Mouse (Mus musculus): ENCODE measurements around the gene Mamstr. TPM values are rescaled to one million over a fixed set of nuclear protein-coding genes. Genes with fewer than 3 reads are reported as not detected.

Gene Mamstr
- polyA plus RNA-seq (2015; fragmentation: Illumina TruSeq; extraction: RNeasy Lipid Tissue Mini Kit (QIAGEN cat#74804); ENCODE audit: low read depth, low replicate concordance) = 4.0 TPM

DNA sequence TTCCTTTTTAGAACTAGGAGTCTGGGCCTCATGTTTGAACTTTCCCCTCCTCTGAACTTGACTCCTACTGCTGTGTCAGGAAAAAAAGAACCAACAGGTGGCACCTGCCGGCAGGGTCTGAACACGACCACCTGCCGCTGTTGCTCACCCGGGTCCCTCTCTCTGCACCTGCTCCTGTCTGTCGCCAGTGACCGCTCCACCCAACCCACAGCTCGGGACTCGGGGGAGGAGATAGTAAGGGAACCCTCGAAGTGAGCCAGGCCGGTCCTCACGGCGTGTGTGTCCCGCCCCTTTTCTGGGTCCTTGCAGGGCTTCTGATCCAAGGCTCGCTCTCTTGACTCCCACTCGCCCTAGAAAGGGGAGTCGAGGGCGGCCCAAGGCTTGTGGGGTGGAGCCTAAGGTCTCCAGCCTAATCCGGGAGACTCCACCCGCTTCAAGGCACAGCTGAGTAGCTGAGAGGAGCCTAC is at the start of gene Mamstr:
Gene Mamstr, plus strand, starts transcription at position 417 of the 467 bp plus-strand sequence.

DNA sequence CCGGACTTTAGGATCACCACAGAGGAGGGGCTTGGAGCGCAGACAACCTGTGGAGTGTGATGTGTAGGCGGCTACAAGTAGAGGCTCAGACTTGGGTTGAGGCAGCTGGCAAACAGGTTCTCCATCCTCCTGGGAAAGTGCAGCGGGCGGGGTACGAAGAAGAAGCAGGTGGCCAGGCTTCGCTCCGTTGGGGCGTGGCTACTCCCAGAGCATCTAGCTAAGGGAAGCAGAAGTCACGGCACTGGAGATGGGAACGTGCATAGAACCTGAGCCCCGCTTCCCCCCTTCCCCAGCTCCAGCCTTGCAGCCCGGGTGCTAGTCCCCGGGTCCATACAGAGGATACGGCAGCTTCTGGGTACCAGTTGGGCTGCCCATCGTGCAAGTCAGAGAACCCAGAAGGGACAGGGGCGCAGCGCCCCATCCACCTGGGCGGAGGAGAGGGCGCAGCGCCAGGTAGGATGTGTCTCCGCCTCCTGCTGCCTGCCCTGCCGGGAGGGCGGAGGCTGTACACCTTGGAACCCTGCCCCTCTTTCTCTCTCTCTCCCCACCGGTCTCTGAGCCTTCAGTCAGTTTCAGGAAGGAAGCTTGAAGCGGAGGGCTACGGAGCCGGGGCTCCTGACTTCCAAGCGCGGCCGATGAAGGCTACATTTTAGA is 22.6 kb upstream of the Mamstr start, which contains the start of gene Fut1:
Gene Fut1, plus strand, starts transcription at position 248 of the 654 bp plus-strand sequence.

DNA sequence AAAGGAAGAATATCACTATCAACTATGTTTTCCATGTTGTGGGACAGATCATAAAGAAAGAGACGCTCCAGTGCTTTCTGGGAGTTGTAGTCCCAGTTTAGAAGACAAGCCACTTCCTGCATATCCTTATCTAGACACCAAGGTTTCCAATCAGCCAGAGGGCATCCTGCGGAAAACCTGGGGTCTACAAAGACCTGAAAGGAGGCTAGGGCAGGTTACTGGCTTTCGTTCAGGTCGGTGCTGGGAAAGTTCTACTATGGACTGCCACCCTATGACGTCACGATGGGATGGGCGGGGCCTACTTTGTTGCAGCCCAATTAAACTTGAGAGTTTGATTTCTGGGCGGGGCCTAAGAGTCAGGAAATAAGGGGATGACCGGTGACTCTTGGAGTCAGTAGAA is 18.3 kb upstream of the Mamstr start, which contains the start of gene Izumo1:
Gene Izumo1, plus strand, starts transcription at position 369 of the 400 bp plus-strand sequence.

DNA sequence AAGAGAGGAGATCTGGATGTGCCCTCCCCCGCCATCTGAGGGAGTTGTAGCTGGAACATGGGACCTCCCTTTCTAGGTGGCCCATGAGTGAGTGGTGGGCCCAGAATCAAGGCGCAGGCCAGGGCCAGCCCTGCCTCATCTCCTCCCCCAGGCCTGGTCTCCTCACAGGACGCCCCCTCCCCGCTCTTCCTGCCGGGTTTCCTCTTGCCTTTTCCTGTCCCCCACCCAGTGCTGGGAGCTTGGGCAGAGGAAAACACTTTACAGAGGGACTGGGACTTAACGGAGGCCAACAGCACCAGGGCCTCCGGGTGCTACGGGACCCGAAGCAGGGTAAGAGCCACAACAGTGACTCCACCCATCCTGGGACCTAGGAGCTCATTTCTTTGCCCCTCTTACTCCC is 12.5 kb upstream of the Mamstr start, which contains the start of gene Rasip1:
Gene Rasip1, plus strand, starts transcription at position 228 of the 400 bp plus-strand sequence.

DNA sequence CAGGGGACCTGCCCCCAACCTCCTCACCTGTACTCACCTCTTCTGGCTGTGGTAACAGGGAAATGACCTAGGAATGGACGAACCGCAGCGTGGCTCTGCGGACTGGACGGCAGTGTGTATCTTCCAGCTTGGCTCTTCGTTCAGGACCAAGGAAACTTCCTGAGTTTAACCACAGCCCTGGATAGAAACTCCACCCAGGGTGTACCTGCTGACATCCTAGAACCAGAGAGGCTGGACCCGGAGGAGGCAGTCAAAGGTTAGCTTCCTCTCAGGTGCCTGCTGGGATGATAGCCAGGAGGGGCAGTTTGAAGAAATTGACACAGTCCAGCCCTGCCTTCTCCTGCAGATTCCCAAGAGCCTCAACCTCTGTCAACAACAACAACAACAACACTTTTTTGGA is 26.4 kb downstream of the Mamstr start, which contains the start of gene Fut2:
Gene Fut2, minus strand, starts transcription at position 234 of the 400 bp plus-strand sequence.

DNA sequence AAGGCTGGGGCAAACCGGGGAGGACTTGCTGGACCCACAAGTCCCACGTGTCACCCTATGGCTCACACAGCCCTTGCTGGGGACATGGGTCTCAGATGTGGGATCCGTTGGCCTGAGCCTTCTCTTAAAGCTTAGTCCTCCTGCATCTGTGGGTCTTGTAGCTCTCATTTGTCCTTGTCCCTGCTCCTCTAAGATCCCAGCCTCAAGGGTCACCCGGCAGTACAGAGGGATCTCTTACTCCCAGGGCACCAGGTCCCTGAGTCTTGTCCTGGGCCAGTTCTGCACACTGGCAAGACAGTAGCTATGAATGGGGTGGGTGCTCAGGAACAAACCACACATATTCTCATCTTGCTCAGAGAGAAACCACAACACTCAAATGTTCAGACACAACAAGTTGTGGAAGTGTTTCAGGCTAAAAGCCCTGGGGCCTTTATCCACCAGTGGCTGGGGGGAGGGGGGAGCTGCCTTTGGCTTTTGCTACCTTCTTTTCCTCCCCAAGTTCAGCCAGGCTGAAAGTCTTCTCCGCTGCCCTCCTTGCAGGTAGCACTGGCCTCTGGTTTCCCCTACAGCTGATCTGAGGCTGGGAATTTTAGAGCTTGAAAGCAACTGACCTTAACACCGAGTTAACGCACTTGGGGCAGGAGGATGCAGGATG is 43.7 kb downstream of the Mamstr start, which contains the start of gene Ntn5:
Gene Ntn5, plus strand, starts transcription at position 627 of the 655 bp plus-strand sequence.

DNA sequence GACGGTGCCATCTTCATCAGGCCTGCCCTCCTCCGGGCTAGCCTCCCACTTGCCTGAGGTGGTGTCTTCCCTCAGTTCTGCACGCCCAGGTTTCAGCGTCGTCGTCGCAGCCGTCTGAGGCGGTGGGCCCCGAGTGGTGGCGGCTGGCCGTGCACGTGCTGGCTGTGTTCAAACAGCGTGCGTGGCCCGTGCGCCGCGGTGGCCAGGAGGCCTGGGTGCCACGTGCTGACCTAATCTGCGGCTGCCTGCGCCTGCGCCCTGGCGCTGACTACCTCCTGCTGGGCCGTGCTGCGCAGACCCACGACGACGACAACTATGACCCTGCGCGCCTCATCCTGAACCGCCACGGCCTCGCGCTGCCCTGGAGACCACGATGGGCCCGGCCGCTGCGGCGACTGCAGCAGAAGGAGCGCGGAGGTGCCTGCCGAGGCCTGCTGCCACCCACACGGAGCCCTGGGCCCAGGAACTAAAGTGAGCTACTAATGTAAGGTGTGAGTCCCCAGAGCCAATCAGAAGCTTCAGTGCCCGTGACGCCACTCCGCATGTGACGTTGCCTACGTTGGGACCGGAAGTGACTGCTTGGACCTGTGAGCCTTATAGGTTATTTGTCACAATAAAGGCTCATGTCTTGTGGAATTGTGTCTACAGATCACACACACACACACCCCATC is 54.3 kb downstream of the Mamstr start, which contains the start of gene Sec1:
Gene Sec1, minus strand, starts transcription at position 482 of the 671 bp plus-strand sequence.

Other genes with a start within 250 kb of the Mamstr start
- gene Snrnp70, start 244.2 kb upstream of the Mamstr start, polyA plus RNA-seq (2015; fragmentation: Illumina TruSeq; extraction: RNeasy Lipid Tissue Mini Kit (QIAGEN cat#74804); ENCODE audit: low read depth, low replicate concordance) = 309 TPM
- gene Kcna7, start 234.3 kb upstream of the Mamstr start, polyA plus RNA-seq (2015; fragmentation: Illumina TruSeq; extraction: RNeasy Lipid Tissue Mini Kit (QIAGEN cat#74804); ENCODE audit: low read depth, low replicate concordance) = not detected
- not detected for gene Ntf5, start 226.3 kb upstream of the Mamstr start, polyA plus RNA-seq (2015; fragmentation: Illumina TruSeq; extraction: RNeasy Lipid Tissue Mini Kit (QIAGEN cat#74804); ENCODE audit: low read depth, low replicate concordance)
- gene Lhb, start 219.2 kb upstream of the Mamstr start, polyA plus RNA-seq (2015; fragmentation: Illumina TruSeq; extraction: RNeasy Lipid Tissue Mini Kit (QIAGEN cat#74804); ENCODE audit: low read depth, low replicate concordance) = not detected
- gene Gys1, start 205.1 kb upstream of the Mamstr start, polyA plus RNA-seq (2015; fragmentation: Illumina TruSeq; extraction: RNeasy Lipid Tissue Mini Kit (QIAGEN cat#74804); ENCODE audit: low read depth, low replicate concordance) = 14.8 TPM
- gene Ruvbl2, start 201.9 kb upstream of the Mamstr start, polyA plus RNA-seq (2015; fragmentation: Illumina TruSeq; extraction: RNeasy Lipid Tissue Mini Kit (QIAGEN cat#74804); ENCODE audit: low read depth, low replicate concordance) = 40.3 TPM
- gene Ftl1, start 180.1 kb upstream of the Mamstr start, polyA plus RNA-seq (2015; fragmentation: Illumina TruSeq; extraction: RNeasy Lipid Tissue Mini Kit (QIAGEN cat#74804); ENCODE audit: low read depth, low replicate concordance) = 586 TPM
- 77.2 TPM for gene Bax, start 173.1 kb upstream of the Mamstr start, polyA plus RNA-seq (2015; fragmentation: Illumina TruSeq; extraction: RNeasy Lipid Tissue Mini Kit (QIAGEN cat#74804); ENCODE audit: low read depth, low replicate concordance)
- gene Tulp2, start 158.1 kb upstream of the Mamstr start, polyA plus RNA-seq (2015; fragmentation: Illumina TruSeq; extraction: RNeasy Lipid Tissue Mini Kit (QIAGEN cat#74804); ENCODE audit: low read depth, low replicate concordance) = 0.27 TPM
- not detected for gene Gm45808, start 153.2 kb upstream of the Mamstr start, polyA plus RNA-seq (2015; fragmentation: Illumina TruSeq; extraction: RNeasy Lipid Tissue Mini Kit (QIAGEN cat#74804); ENCODE audit: low read depth, low replicate concordance)
- gene Dhdh, start 151.2 kb upstream of the Mamstr start, polyA plus RNA-seq (2015; fragmentation: Illumina TruSeq; extraction: RNeasy Lipid Tissue Mini Kit (QIAGEN cat#74804); ENCODE audit: low read depth, low replicate concordance) = 6.1 TPM
- 90.0 TPM for gene Nucb1, start 129.6 kb upstream of the Mamstr start, polyA plus RNA-seq (2015; fragmentation: Illumina TruSeq; extraction: RNeasy Lipid Tissue Mini Kit (QIAGEN cat#74804); ENCODE audit: low read depth, low replicate concordance)
- gene Ppp1r15a, start 113.7 kb upstream of the Mamstr start, polyA plus RNA-seq (2015; fragmentation: Illumina TruSeq; extraction: RNeasy Lipid Tissue Mini Kit (QIAGEN cat#74804); ENCODE audit: low read depth, low replicate concordance) = 17.3 TPM
- 2.7 TPM for gene Plekha4, start 113.6 kb upstream of the Mamstr start, polyA plus RNA-seq (2015; fragmentation: Illumina TruSeq; extraction: RNeasy Lipid Tissue Mini Kit (QIAGEN cat#74804); ENCODE audit: low read depth, low replicate concordance)
- gene Hsd17b14, start 85.1 kb upstream of the Mamstr start, polyA plus RNA-seq (2015; fragmentation: Illumina TruSeq; extraction: RNeasy Lipid Tissue Mini Kit (QIAGEN cat#74804); ENCODE audit: low read depth, low replicate concordance) = not detected
- gene Bcat2, start 69.8 kb upstream of the Mamstr start, polyA plus RNA-seq (2015; fragmentation: Illumina TruSeq; extraction: RNeasy Lipid Tissue Mini Kit (QIAGEN cat#74804); ENCODE audit: low read depth, low replicate concordance) = 17.1 TPM
- gene Fgf21, start 24.5 kb upstream of the Mamstr start, polyA plus RNA-seq (2015; fragmentation: Illumina TruSeq; extraction: RNeasy Lipid Tissue Mini Kit (QIAGEN cat#74804); ENCODE audit: low read depth, low replicate concordance) = not detected
- not detected for gene Fut1, start 22.7 kb upstream of the Mamstr start, polyA plus RNA-seq (2015; fragmentation: Illumina TruSeq; extraction: RNeasy Lipid Tissue Mini Kit (QIAGEN cat#74804); ENCODE audit: low read depth, low replicate concordance)
- gene Izumo1, start 18.2 kb upstream of the Mamstr start, polyA plus RNA-seq (2015; fragmentation: Illumina TruSeq; extraction: RNeasy Lipid Tissue Mini Kit (QIAGEN cat#74804); ENCODE audit: low read depth, low replicate concordance) = not detected
- 4.0 TPM for gene Rasip1, start 12.5 kb upstream of the Mamstr start, polyA plus RNA-seq (2015; fragmentation: Illumina TruSeq; extraction: RNeasy Lipid Tissue Mini Kit (QIAGEN cat#74804); ENCODE audit: low read depth, low replicate concordance)
- gene Fut2, start 26.4 kb downstream of the Mamstr start, polyA plus RNA-seq (2015; fragmentation: Illumina TruSeq; extraction: RNeasy Lipid Tissue Mini Kit (QIAGEN cat#74804); ENCODE audit: low read depth, low replicate concordance) = 0.31 TPM
- 5.4 TPM for gene Ntn5, start 44.0 kb downstream of the Mamstr start, polyA plus RNA-seq (2015; fragmentation: Illumina TruSeq; extraction: RNeasy Lipid Tissue Mini Kit (QIAGEN cat#74804); ENCODE audit: low read depth, low replicate concordance)
- gene Sec1, start 54.4 kb downstream of the Mamstr start, polyA plus RNA-seq (2015; fragmentation: Illumina TruSeq; extraction: RNeasy Lipid Tissue Mini Kit (QIAGEN cat#74804); ENCODE audit: low read depth, low replicate concordance) = 1.1 TPM
- 234 TPM for gene Car11, start 59.9 kb downstream of the Mamstr start, polyA plus RNA-seq (2015; fragmentation: Illumina TruSeq; extraction: RNeasy Lipid Tissue Mini Kit (QIAGEN cat#74804); ENCODE audit: low read depth, low replicate concordance)
- gene Dbp, start 65.1 kb downstream of the Mamstr start, polyA plus RNA-seq (2015; fragmentation: Illumina TruSeq; extraction: RNeasy Lipid Tissue Mini Kit (QIAGEN cat#74804); ENCODE audit: low read depth, low replicate concordance) = 80.7 TPM
- gene Rpl18, start 75.5 kb downstream of the Mamstr start, polyA plus RNA-seq (2015; fragmentation: Illumina TruSeq; extraction: RNeasy Lipid Tissue Mini Kit (QIAGEN cat#74804); ENCODE audit: low read depth, low replicate concordance) = 458 TPM
- gene Sphk2, start 78.0 kb downstream of the Mamstr start, polyA plus RNA-seq (2015; fragmentation: Illumina TruSeq; extraction: RNeasy Lipid Tissue Mini Kit (QIAGEN cat#74804); ENCODE audit: low read depth, low replicate concordance) = 18.2 TPM
- gene Fam83e, start 81.2 kb downstream of the Mamstr start, polyA plus RNA-seq (2015; fragmentation: Illumina TruSeq; extraction: RNeasy Lipid Tissue Mini Kit (QIAGEN cat#74804); ENCODE audit: low read depth, low replicate concordance) = not detected
- not detected for gene Spaca4, start 85.8 kb downstream of the Mamstr start, polyA plus RNA-seq (2015; fragmentation: Illumina TruSeq; extraction: RNeasy Lipid Tissue Mini Kit (QIAGEN cat#74804); ENCODE audit: low read depth, low replicate concordance)
- gene Lmtk3, start 143.8 kb downstream of the Mamstr start, polyA plus RNA-seq (2015; fragmentation: Illumina TruSeq; extraction: RNeasy Lipid Tissue Mini Kit (QIAGEN cat#74804); ENCODE audit: low read depth, low replicate concordance) = 101 TPM
- 17.1 TPM for gene Sult2b1, start 144.7 kb downstream of the Mamstr start, polyA plus RNA-seq (2015; fragmentation: Illumina TruSeq; extraction: RNeasy Lipid Tissue Mini Kit (QIAGEN cat#74804); ENCODE audit: low read depth, low replicate concordance)
- gene Cyth2, start 174.6 kb downstream of the Mamstr start, polyA plus RNA-seq (2015; fragmentation: Illumina TruSeq; extraction: RNeasy Lipid Tissue Mini Kit (QIAGEN cat#74804); ENCODE audit: low read depth, low replicate concordance) = 173 TPM
- gene Kcnj14, start 184.8 kb downstream of the Mamstr start, polyA plus RNA-seq (2015; fragmentation: Illumina TruSeq; extraction: RNeasy Lipid Tissue Mini Kit (QIAGEN cat#74804); ENCODE audit: low read depth, low replicate concordance) = 2.9 TPM
- gene Grwd1, start 191.0 kb downstream of the Mamstr start, polyA plus RNA-seq (2015; fragmentation: Illumina TruSeq; extraction: RNeasy Lipid Tissue Mini Kit (QIAGEN cat#74804); ENCODE audit: low read depth, low replicate concordance) = 15.6 TPM
- 88.2 TPM for gene Kdelr1, start 232.8 kb downstream of the Mamstr start, polyA plus RNA-seq (2015; fragmentation: Illumina TruSeq; extraction: RNeasy Lipid Tissue Mini Kit (QIAGEN cat#74804); ENCODE audit: low read depth, low replicate concordance)
- gene Grin2d, start 238.4 kb downstream of the Mamstr start, polyA plus RNA-seq (2015; fragmentation: Illumina TruSeq; extraction: RNeasy Lipid Tissue Mini Kit (QIAGEN cat#74804); ENCODE audit: low read depth, low replicate concordance) = 7.3 TPM